Mouse (Mus musculus) thymus, adult 2 months (tissue): ENCODE results near the gene Mdk.

Experiments
- CTCF ChIP-seq: fragments of 200-500 bp; IDR thresholded peaks from 2 replicates; pipeline ENCODE4 v1.5.1; 2012; ENCODE audit warnings: mild to moderate bottlenecking, control low read depth, low read length, moderate library complexity, borderline replicate concordance; ENCODE audit not compliant: control insufficient read depth, poor library complexity, insufficient read depth; ENCODE audit errors: extremely low read depth
- POLR2A ChIP-seq: fragments of 200-500 bp; IDR thresholded peaks from 2 replicates; pipeline ENCODE4 v1.6.1; 2012; ENCODE audit warnings: mild to moderate bottlenecking, low read length, control low read depth, moderate library complexity; ENCODE audit not compliant: control insufficient read depth, poor library complexity, insufficient read depth; ENCODE audit errors: extremely low read depth

- TF ChIP-seq POLR2A (no peak), CTCF (no peak)
These were observed 15.5 kb upstream of the Mdk start for GRCm38 (mm10) chr2:91947397-91948150.
